19 mouse cellular contexts compared by ENCODE assay signal in genomic region chr13:46674601-46675000, GRCm38 (mm10). TPM values are rescaled to one million over a fixed set of nuclear protein-coding genes. Genes with fewer than 3 reads are reported as not detected.
DNase-seq lines count a peak whose midpoint lies in the region; ATAC-seq and TF ChIP-seq lines count a peak whose summit lies in the region.
"Had no signal": no experiment of that assay in that cellular context is flagged by ENCODE, and none has a peak within 500 bp of the region (broad histone marks: within the 10 kb centered on the region; RNA-seq: fewer than 3 reads in every experiment).

No protein-coding gene starts in this region.

- H3K27ac ChIP-seq in gastrocnemius, adult 2 months, result peak overlapping the region; percentile 20; the same call in 1 of the 2 replicates
- no peak overlapping the region for H3K27ac ChIP-seq in neural tube, embryonic 15.5 days (replicated peaks)
- H3K27ac ChIP-seq: embryonic facial prominence, embryonic 13.5 days; heart, embryonic 10.5 days; hindbrain, embryonic 10.5 days; kidney, postnatal 0 days; limb, embryonic 10.5 days; midbrain, embryonic 15.5 days; neural tube, embryonic 13.5 days; stomach, embryonic 15.5 days had no signal

- WGBS in neural tube, embryonic 15.5 days, result 82% methylated on average over 2 of the region's 2 CpGs

- peak; percentile 44 for DNase-seq in gastrocnemius, adult 2 months
- DNase-seq in gastrocnemius, adult 8-10 months (ENCODE audit: low spot score in 2 of 2), result no peak
- DNase-seq in 3T3-L1 (ENCODE audit: low read depth, low spot score) (peak; percentile 43), adipocyte (ENCODE audit: low spot score) (peak; percentile 33)
- peak; percentile 38 for DNase-seq in cerebellum, adult 9-10 months
- no peak for DNase-seq in embryo, embryonic 9.5 days (ENCODE audit: extremely low spot score)
- DNase-seq: lung, postnatal 36 days; retina, postnatal 1 day; thymus, postnatal 36 days had no signal

- intact Hi-C loops in gastrocnemius, adult 2 months (cut with DNase I), result no loop called here

- H3K4me2 ChIP-seq in neural tube, embryonic 15.5 days, result no peak overlapping the region
- H3K4me2 ChIP-seq: embryonic facial prominence, embryonic 13.5 days; midbrain, embryonic 15.5 days; neural tube, embryonic 13.5 days; stomach, embryonic 15.5 days had no signal

- TF ChIP-seq CTCF in gastrocnemius, adult 2 months (IDR thresholded peaks at IDR 0.05), result no peak

- H3K4me1 ChIP-seq in neural tube, embryonic 15.5 days, result peaks cover 29% of the 10 kb centered on the region

- H3K9me3 ChIP-seq in neural tube, embryonic 15.5 days (replicated peaks), result no peaks in the 10 kb centered on the region
- H3K9me3 ChIP-seq: embryonic facial prominence, embryonic 13.5 days; G1E; heart, embryonic 10.5 days; hindbrain, embryonic 10.5 days; limb, embryonic 10.5 days; midbrain, embryonic 15.5 days; neural tube, embryonic 13.5 days; stomach, embryonic 15.5 days had no signal

- ATAC-seq in neural tube, embryonic 15.5 days (ENCODE audit: low FRiP score), result no peak
- ATAC-seq: midbrain, embryonic 15.5 days had no signal

- no peak overlapping the region for H3K9ac ChIP-seq in neural tube, embryonic 15.5 days (replicated peaks)
- H3K9ac ChIP-seq: embryonic facial prominence, embryonic 13.5 days; midbrain, embryonic 15.5 days; neural tube, embryonic 13.5 days; stomach, embryonic 15.5 days had no signal

- H3K4me3 ChIP-seq in gastrocnemius, adult 2 months, result no peak overlapping the region
- H3K4me3 ChIP-seq in neural tube, embryonic 15.5 days (replicated peaks), result no peak overlapping the region
- H3K4me3 ChIP-seq: embryonic facial prominence, embryonic 13.5 days; heart, embryonic 10.5 days; hindbrain, embryonic 10.5 days; limb, embryonic 10.5 days; midbrain, embryonic 15.5 days; neural tube, embryonic 13.5 days; stomach, embryonic 15.5 days had no signal

- peaks cover 46% of the 10 kb centered on the region for H3K36me3 ChIP-seq in neural tube, embryonic 15.5 days

- H3K27me3 ChIP-seq in neural tube, embryonic 15.5 days (replicated peaks), result no peaks in the 10 kb centered on the region
- H3K27me3 ChIP-seq: embryonic facial prominence, embryonic 13.5 days; midbrain, embryonic 15.5 days; neural tube, embryonic 13.5 days; stomach, embryonic 15.5 days had no signal

RNA-seq across cellular contexts. Expression of gene Fam8a1, which starts 5.3 kb away (rescaled TPM):
- 10 to 100 TPM; 29.7 to 34.3 TPM for total RNA-seq in gastrocnemius, adult 2 months (2021)
- total RNA-seq in gastrocnemius, adult 8-10 months (2022), result 10 to 100 TPM; 33.0 to 40.0 (median 35.2) TPM
- polyA plus RNA-seq in neural tube, embryonic 15.5 days (2015; fragmentation: Nextera tagmentation; extraction: Ambion mirVana), result 12.9 and 14.8 TPM in 2 replicates

RNA-seq across cellular contexts. Expression of gene Nup153, which starts 53.1 kb away (rescaled TPM):
- total RNA-seq in gastrocnemius, adult 2 months (2021), result 10 to 100 TPM; 46.5 to 49.7 TPM
- total RNA-seq in gastrocnemius, adult 8-10 months (2022), result 10 to 100 TPM; 35.3 to 47.4 (median 37.5) TPM
- polyA plus RNA-seq in neural tube, embryonic 15.5 days (2015; fragmentation: Nextera tagmentation; extraction: Ambion mirVana), result 15.8 and 17.4 TPM in 2 replicates

Comparison
In these comparisons a context has a peak if more than half of its experiments do, and no peak if none do; other contexts are left out.
1. DNase-seq: peak in gastrocnemius, adult 2 months (single experiment), 3T3-L1 (single experiment), adipocyte (single experiment) and cerebellum, adult 9-10 months (single experiment); none in gastrocnemius, adult 8-10 months (0 of 2) and embryo, embryonic 9.5 days (single experiment).